Mouse (Mus musculus) testis, adult 2 months (tissue): ENCODE results near the gene Tead3. TPM values are rescaled to one million over a fixed set of nuclear protein-coding genes. Genes with fewer than 3 reads are reported as not detected.

Experiments
- H3K27ac ChIP-seq: fragments of 200-500 bp; 2 replicates; pipeline ENCODE4 v1.5.1; 2012; ENCODE audit warnings: low read depth, low read length; ENCODE audit not compliant: control insufficient read depth, insufficient read depth
- H3K27me3 ChIP-seq: fragments of 200-500 bp; 2 replicates; pipeline ENCODE4 v1.6.1; 2012; ENCODE audit warnings: mild to moderate bottlenecking, low read length, moderate library complexity; ENCODE audit not compliant: control insufficient read depth, insufficient read depth
- H3K36me3 ChIP-seq: fragments of 200-500 bp; 2 replicates; pipeline ENCODE4 v1.6.1; 2012; ENCODE audit warnings: mild to moderate bottlenecking, low read length; ENCODE audit not compliant: control insufficient read depth, insufficient read depth
- H3K4me1 ChIP-seq: fragments of 200-500 bp; 2 replicates; pipeline ENCODE4 v1.6.1; 2012; ENCODE audit warnings: low read length; ENCODE audit not compliant: control insufficient read depth, insufficient read depth
- H3K4me3 ChIP-seq: fragments of 200-500 bp; 2 replicates; pipeline ENCODE4 v1.5.1; 2012; ENCODE audit warnings: low read depth, mild to moderate bottlenecking, low read length, moderate library complexity, mixed read lengths; ENCODE audit not compliant: control insufficient read depth
- CTCF ChIP-seq: fragments of 200-500 bp; IDR thresholded peaks from 2 replicates; pipeline ENCODE4 v1.5.1; 2012; ENCODE audit warnings: low read depth, mild to moderate bottlenecking, inconsistent platforms, low read length, moderate library complexity; ENCODE audit not compliant: control insufficient read depth, insufficient read depth, insufficient replicate concordance
- POLR2A ChIP-seq: fragments of 200-500 bp; IDR thresholded peaks from 2 replicates; pipeline ENCODE4 v1.6.1; 2012; ENCODE audit warnings: low read depth, mild to moderate bottlenecking, inconsistent platforms, low read length, moderate library complexity; ENCODE audit not compliant: control insufficient read depth
- polyA plus RNA-seq: library from polyadenylated mRNA; depleted of rRNA; stranded (reverse); fragments of >200 nt; gene quantifications from 2 replicates; pipeline ENCODE4 v1.2.3, GENCODE M21; 2012

The Tead3 gene
- polyA plus RNA-seq, 1 experiment = 3.2 TPM

- no peaks in the 10 kb centered on the region for H3K36me3 ChIP-seq
- H3K4me1 ChIP-seq = peaks cover 8% of the 10 kb centered on the region
- no peak overlapping the region for H3K27ac ChIP-seq
- peak overlapping the region; percentile 59 for H3K4me3 ChIP-seq
- TF ChIP-seq POLR2A (no peak), CTCF (no peak)
- no peaks in the 10 kb centered on the region for H3K27me3 ChIP-seq
Observed at GRCm38 (mm10) chr17:28312232-28313211, 38.1 kb downstream of the Tead3 start.

- TF ChIP-seq CTCF (no peak), POLR2A (no peak)
- H3K27me3 ChIP-seq = no peaks in the 10 kb centered on the region
- no peaks in the 10 kb centered on the region for H3K36me3 ChIP-seq
- H3K4me3 ChIP-seq = no peak overlapping the region
- H3K27ac ChIP-seq = no peak overlapping the region
- H3K4me1 ChIP-seq = peaks cover 8% of the 10 kb centered on the region
Observed at GRCm38 (mm10) chr17:28311366-28312132, 39.1 kb downstream of the Tead3 start.

- no peaks in the 10 kb centered on the region for H3K36me3 ChIP-seq
- no peak for TF ChIP-seq POLR2A
- TF ChIP-seq CTCF = no peak
- H3K4me1 ChIP-seq = peaks cover 8% of the 10 kb centered on the region
- no peaks in the 10 kb centered on the region for H3K27me3 ChIP-seq
- H3K27ac ChIP-seq = no peak overlapping the region
- no peak overlapping the region for H3K4me3 ChIP-seq
Observed at GRCm38 (mm10) chr17:28310831-28311230, 39.8 kb downstream of the Tead3 start.

- Histone ChIP-seq H3K4me1 (peaks cover 2% of the 10 kb centered on the region), H3K27ac (no peak overlapping the region), H3K27me3 (no peaks in the 10 kb centered on the region), H3K36me3 (no peaks in the 10 kb centered on the region), H3K4me3 (no peak overlapping the region)
- TF ChIP-seq CTCF = peak; percentile 82
- TF ChIP-seq POLR2A = no peak
Observed at GRCm38 (mm10) chr17:28308297-28309195, 42.1 kb downstream of the Tead3 start.

- no peak overlapping the region for H3K27ac ChIP-seq
- TF ChIP-seq POLR2A = no peak
- TF ChIP-seq CTCF = no peak
- H3K4me1 ChIP-seq = peaks cover 2% of the 10 kb centered on the region
- no peak overlapping the region for H3K4me3 ChIP-seq
- no peaks in the 10 kb centered on the region for H3K27me3 ChIP-seq
- no peaks in the 10 kb centered on the region for H3K36me3 ChIP-seq
Observed at GRCm38 (mm10) chr17:28305172-28305571, 45.4 kb downstream of the Tead3 start.

GRCm38 (mm10) chr17:28300850-28301249, 49.8 kb downstream of the Tead3 start:
- H3K4me3 ChIP-seq = no peak overlapping the region
- no peaks in the 10 kb centered on the region for H3K36me3 ChIP-seq
- TF ChIP-seq POLR2A (no peak), CTCF (no peak)
- peaks cover 4% of the 10 kb centered on the region; the same call in 1 of the 2 replicates for H3K4me1 ChIP-seq
- no peaks in the 10 kb centered on the region for H3K27me3 ChIP-seq
- no peak overlapping the region for H3K27ac ChIP-seq
